Mouse (Mus musculus): Measurements from ENCODE around the gene Grn. TPM values are rescaled to one million over a fixed set of nuclear protein-coding genes. Genes with fewer than 3 reads are reported as not detected.

Gene Grn
- total and polyA plus RNA-seq, 3 experiments: 83.4 to 119 (median 86.9) TPM

DNA sequence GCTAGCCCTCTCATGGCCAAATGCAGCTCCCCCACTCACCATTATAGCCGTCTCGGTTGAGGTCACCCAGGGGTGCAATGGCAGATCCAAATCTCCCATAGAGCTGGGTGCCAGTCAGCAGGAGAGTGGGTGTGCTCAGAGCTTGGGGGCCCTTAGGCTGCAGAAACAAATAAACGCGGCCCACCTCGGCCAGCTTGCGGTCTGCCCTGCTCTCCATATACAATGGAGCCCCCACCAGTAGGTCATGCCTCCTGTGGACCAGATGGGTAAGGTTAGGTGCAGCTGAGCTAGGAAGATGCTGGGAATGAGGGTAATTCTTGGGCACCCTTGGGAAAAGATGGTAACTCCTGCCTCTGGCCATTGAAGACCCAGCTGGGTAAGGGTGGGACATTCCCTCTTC lies 34.8 kb downstream of the Grn start:
- DNase-seq: no peak
- no peak for TF ChIP-seq POLR2A (IDR thresholded peaks at IDR 0.05; ENCODE audit: insufficient read depth, low read depth, low read length)
- TF ChIP-seq EP300 (IDR thresholded peaks at IDR 0.05; ENCODE audit: insufficient read depth, low read depth, low read length): no peak
- no peak for TF ChIP-seq CTCF (IDR thresholded peaks at IDR 0.05)

DNA sequence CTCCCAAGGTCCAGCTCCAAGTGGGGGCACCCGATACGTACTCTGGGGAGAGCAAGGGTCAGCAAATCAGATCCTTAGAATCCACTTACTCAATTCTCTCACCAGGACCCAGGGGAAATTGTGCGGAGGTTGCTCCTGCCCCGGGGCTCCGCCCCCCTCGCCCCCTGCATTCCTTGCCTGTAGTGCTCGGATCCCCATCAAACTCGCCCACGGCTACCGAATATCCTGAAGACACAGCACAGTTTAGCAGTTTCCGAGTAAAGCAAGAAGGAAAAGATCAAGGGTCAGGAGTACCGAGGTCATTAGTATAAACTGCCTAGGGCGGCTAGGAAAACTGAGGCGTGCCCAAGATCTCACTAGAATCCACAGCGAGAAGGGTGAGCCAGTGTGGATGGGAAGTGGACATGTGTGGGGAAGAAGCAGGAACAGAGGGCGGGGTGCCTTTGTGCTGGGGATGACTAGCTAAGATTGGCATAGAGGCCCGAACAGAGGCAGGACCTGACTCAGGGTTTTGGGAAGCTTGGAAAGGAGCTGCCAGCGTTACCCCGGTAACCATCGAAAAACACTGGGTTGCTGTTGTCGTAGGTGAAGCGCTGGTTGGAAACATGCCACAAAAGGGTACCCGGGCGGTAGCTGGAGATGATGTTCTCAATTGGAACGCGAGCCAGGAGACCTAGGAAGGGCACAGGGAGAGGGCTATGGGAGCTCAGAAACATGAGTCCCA lies 35.8 kb downstream of the Grn start:
- Histone ChIP-seq H3K79me2 (replicated peaks; ENCODE audit: control insufficient read depth, insufficient read depth, low read length) (no peaks in the 10 kb centered on the region), H3K36me3 (ENCODE audit: control insufficient read depth, insufficient read depth, low read length) (no peaks in the 10 kb centered on the region), H3K4me3 (no peak overlapping the region), H3K9ac (ENCODE audit: low read depth, low read length) (no peak overlapping the region), H3K27me3 (ENCODE audit: control insufficient read depth, insufficient read depth, low read length) (no peaks in the 10 kb centered on the region), H3K27ac (peak overlapping the region; percentile 40), H3K4me1 (ENCODE audit: control insufficient read depth, insufficient read depth, low read length) (no peaks in the 10 kb centered on the region; the same call in 1 of the 2 replicates)
- peak; percentile 61 to 81 for DNase-seq
- no peak for TF ChIP-seq EP300 (IDR thresholded peaks at IDR 0.05; ENCODE audit: insufficient read depth, low read depth, low read length)
- 29% methylated on average over 26 of the region's 26 CpGs for WGBS
- intact Hi-C loops (cut with DNase I): no loop called here

More for the DNA sequence above, 34.8 kb downstream of the Grn start:
- WGBS: 94% methylated on average over 6 of the region's 6 CpGs
- Histone ChIP-seq H3K36me3 (ENCODE audit: control insufficient read depth, insufficient read depth, low read length) (no peaks in the 10 kb centered on the region), H3K4me1 (ENCODE audit: control insufficient read depth, insufficient read depth, low read length) (no peaks in the 10 kb centered on the region; the same call in 1 of the 2 replicates), H3K9ac (ENCODE audit: low read depth, low read length) (no peak overlapping the region), H3K27me3 (ENCODE audit: control insufficient read depth, insufficient read depth, low read length) (no peaks in the 10 kb centered on the region), H3K27ac (no peak overlapping the region), H3K79me2 (replicated peaks; ENCODE audit: control insufficient read depth, insufficient read depth, low read length) (no peaks in the 10 kb centered on the region), H3K4me3 (no peak overlapping the region)
- intact Hi-C loops (cut with DNase I): no loop called here

- WGBS: under 1% methylated on average over 37 of the region's 37 CpGs
These were observed 37.0 kb downstream of the Grn start for GRCm38 (mm10) chr11:102467041-102467631.

GRCm38 (mm10) chr11:102469648-102470357 lies 39.7 kb downstream of the Grn start, which contains the start of gene Itga2b:
Gene Itga2b (minus strand): TSS chr11:102470122.
- no peak for DNase-seq
- Histone ChIP-seq H3K79me2 (replicated peaks; ENCODE audit: control insufficient read depth, insufficient read depth, low read length) (no peaks in the 10 kb centered on the region), H3K27ac (no peak within 1 kb of the TSS), H3K9ac (ENCODE audit: low read depth, low read length) (no peak within 1 kb of the TSS), H3K4me1 (ENCODE audit: control insufficient read depth, insufficient read depth, low read length) (no peaks in the 10 kb centered on the region; the same call in 1 of the 2 replicates), H3K4me3 (no peak within 1 kb of the TSS), H3K36me3 (ENCODE audit: control insufficient read depth, insufficient read depth, low read length) (no peaks in the 10 kb centered on the region), H3K27me3 (ENCODE audit: control insufficient read depth, insufficient read depth, low read length) (no peaks in the 10 kb centered on the region)
- intact Hi-C loops (cut with DNase I): no loop called here
- 30% methylated on average over 11 of the region's 11 CpGs for WGBS
- TF ChIP-seq CTCF (IDR thresholded peaks at IDR 0.05) (no peak), POLR2A (IDR thresholded peaks at IDR 0.05; ENCODE audit: insufficient read depth, low read depth, low read length) (no peak), EP300 (IDR thresholded peaks at IDR 0.05; ENCODE audit: insufficient read depth, low read depth, low read length) (no peak)

More at GRCm38 (mm10) chr11:102467041-102467631, 37.0 kb downstream of the Grn start:
- H3K36me3 ChIP-seq (ENCODE audit: control insufficient read depth, insufficient read depth, low read length): no peaks in the 10 kb centered on the region
- H3K79me2 ChIP-seq (replicated peaks; ENCODE audit: control insufficient read depth, insufficient read depth, low read length): no peaks in the 10 kb centered on the region
- peak overlapping the region; percentile 49 for H3K4me3 ChIP-seq
- peak; percentile 98 to 99 for DNase-seq
- H3K4me1 ChIP-seq (ENCODE audit: control insufficient read depth, insufficient read depth, low read length): no peaks in the 10 kb centered on the region; the same call in 1 of the 2 replicates
- intact Hi-C loops (cut with DNase I): no loop called here
- H3K9ac ChIP-seq (ENCODE audit: low read depth, low read length): peak overlapping the region; percentile 26
- peak overlapping the region; percentile 66 for H3K27ac ChIP-seq
- TF ChIP-seq CTCF (IDR thresholded peaks at IDR 0.05) (0 out of 2 replicates have a peak, but pooled peaks have one; percentile 18), POLR2A (IDR thresholded peaks at IDR 0.05; ENCODE audit: insufficient read depth, low read depth, low read length) (peak; percentile 55; the same call in 1 of the 2 replicates), EP300 (IDR thresholded peaks at IDR 0.05; ENCODE audit: insufficient read depth, low read depth, low read length) (no peak)
- no peaks in the 10 kb centered on the region for H3K27me3 ChIP-seq (ENCODE audit: control insufficient read depth, insufficient read depth, low read length)

GRCm38 (mm10) chr11:102475027-102475426 lies 44.9 kb downstream of the Grn start:
- WGBS: 96% methylated on average over 3 of the region's 3 CpGs
- TF ChIP-seq CTCF (IDR thresholded peaks at IDR 0.05) (no peak), POLR2A (IDR thresholded peaks at IDR 0.05; ENCODE audit: insufficient read depth, low read depth, low read length) (no peak), EP300 (IDR thresholded peaks at IDR 0.05; ENCODE audit: insufficient read depth, low read depth, low read length) (no peak)

More at GRCm38 (mm10) chr11:102475027-102475426, 44.9 kb downstream of the Grn start:
- Histone ChIP-seq H3K9ac (ENCODE audit: low read depth, low read length) (no peak overlapping the region), H3K36me3 (ENCODE audit: control insufficient read depth, insufficient read depth, low read length) (no peaks in the 10 kb centered on the region), H3K79me2 (replicated peaks; ENCODE audit: control insufficient read depth, insufficient read depth, low read length) (no peaks in the 10 kb centered on the region), H3K4me1 (ENCODE audit: control insufficient read depth, insufficient read depth, low read length) (no peaks in the 10 kb centered on the region), H3K27me3 (ENCODE audit: control insufficient read depth, insufficient read depth, low read length) (no peaks in the 10 kb centered on the region), H3K27ac (no peak overlapping the region), H3K4me3 (no peak overlapping the region)
- intact Hi-C loops (cut with DNase I): no loop called here
- DNase-seq: no peak

Measured in heart, adult 2 months (tissue).